Mouse (Mus musculus) thymus, adult 2 months (tissue): ENCODE measurements around the gene Masp2. TPM values are rescaled to one million over a fixed set of nuclear protein-coding genes. Genes with fewer than 3 reads are reported as not detected.

Source experiments
- DNase-seq: peaks from one replicate; pipeline ENCODE4 v3.0.0; 2021
- H3K27ac ChIP-seq: fragments of 200-500 bp; 2 replicates; pipeline ENCODE4 v1.5.1; 2012; ENCODE audit warnings: low read length, control low read depth; ENCODE audit not compliant: control insufficient read depth, insufficient read depth
- H3K27me3 ChIP-seq: fragments of 200-500 bp; 2 replicates; pipeline ENCODE4 v1.6.1; 2012; ENCODE audit warnings: mild to moderate bottlenecking, low read length, moderate library complexity, mixed read lengths; ENCODE audit not compliant: control insufficient read depth, insufficient read depth
- H3K36me3 ChIP-seq: fragments of 200-500 bp; 2 replicates; pipeline ENCODE4 v1.6.1; 2012; ENCODE audit warnings: mild to moderate bottlenecking, low read length, moderate library complexity; ENCODE audit not compliant: control insufficient read depth, insufficient read depth
- H3K4me1 ChIP-seq: fragments of 200-500 bp; replicated peaks from 2 replicates; pipeline ENCODE4 v1.6.1; 2012; ENCODE audit warnings: low read length; ENCODE audit not compliant: control insufficient read depth, insufficient read depth
- H3K4me3 ChIP-seq: fragments of 200-500 bp; 2 replicates; pipeline ENCODE4 v1.5.1; 2012; ENCODE audit warnings: mild to moderate bottlenecking, low read length, control low read depth, moderate library complexity; ENCODE audit not compliant: control insufficient read depth, insufficient read depth
- CTCF ChIP-seq: fragments of 200-500 bp; IDR thresholded peaks from 2 replicates; pipeline ENCODE4 v1.5.1; 2012; ENCODE audit warnings: mild to moderate bottlenecking, control low read depth, low read length, moderate library complexity, borderline replicate concordance; ENCODE audit not compliant: control insufficient read depth, poor library complexity, insufficient read depth; ENCODE audit errors: extremely low read depth
- POLR2A ChIP-seq: fragments of 200-500 bp; IDR thresholded peaks from 2 replicates; pipeline ENCODE4 v1.6.1; 2012; ENCODE audit warnings: mild to moderate bottlenecking, low read length, control low read depth, moderate library complexity; ENCODE audit not compliant: control insufficient read depth, poor library complexity, insufficient read depth; ENCODE audit errors: extremely low read depth
- WGBS: fragments of 180-500 bp; shearing (Covaris S2); methylation state at CpG from one replicate; pipeline ENCODE4 v1.1.7; 2018; 5-methylcytosine and 5-hydroxymethylcytosine counted together
- polyA plus RNA-seq: library from polyadenylated mRNA; depleted of rRNA; stranded (reverse); fragments of >200 nt; gene quantifications from 2 replicates; pipeline ENCODE4 v1.2.3, GENCODE M21; 2012

The Masp2 gene
- polyA plus RNA-seq, 1 experiment: 3.8 TPM

GRCm38 (mm10) chr4:148632013-148632692 is 29.8 kb downstream of the Masp2 start:
- Histone ChIP-seq H3K27ac (no peak overlapping the region), H3K4me1 (no peaks in the 10 kb centered on the region; the same call in 1 of the 2 replicates), H3K36me3 (no peaks in the 10 kb centered on the region), H3K27me3 (no peaks in the 10 kb centered on the region), H3K4me3 (no peak overlapping the region)
- no peak for DNase-seq
- no peak for TF ChIP-seq CTCF
- TF ChIP-seq POLR2A: no peak
- 89% methylated on average over 3 of the region's 3 CpGs for WGBS

GRCm38 (mm10) chr4:148633395-148634061 is 31.2 kb downstream of the Masp2 start:
- no peaks in the 10 kb centered on the region for H3K27me3 ChIP-seq
- no peak for DNase-seq
- H3K27ac ChIP-seq: no peak overlapping the region
- no peak for TF ChIP-seq CTCF
- TF ChIP-seq POLR2A: no peak
- WGBS: 42% methylated on average over 2 of the region's 2 CpGs
- no peaks in the 10 kb centered on the region for H3K36me3 ChIP-seq
- H3K4me3 ChIP-seq: no peak overlapping the region
- H3K4me1 ChIP-seq: peaks cover 6% of the 10 kb centered on the region

- Histone ChIP-seq H3K27ac (no peak overlapping the region), H3K4me3 (no peak overlapping the region), H3K27me3 (no peaks in the 10 kb centered on the region), H3K36me3 (no peaks in the 10 kb centered on the region), H3K4me1 (peaks cover 6% of the 10 kb centered on the region)
- WGBS: 89% methylated on average over 2 of the region's 2 CpGs
- DNase-seq: no peak
- TF ChIP-seq CTCF (no peak), POLR2A (no peak)
Measured at GRCm38 (mm10) chr4:148635309-148635708, 33.0 kb downstream of the Masp2 start.

- no peak for DNase-seq
- peaks cover 13% of the 10 kb centered on the region for H3K4me1 ChIP-seq
- WGBS: 10% methylated on average over 9 of the region's 9 CpGs
- H3K27ac ChIP-seq: no peak overlapping the region
- no peaks in the 10 kb centered on the region for H3K27me3 ChIP-seq
- no peak overlapping the region for H3K4me3 ChIP-seq
- no peaks in the 10 kb centered on the region for H3K36me3 ChIP-seq
- TF ChIP-seq CTCF (no peak), POLR2A (no peak)
Measured at GRCm38 (mm10) chr4:148638302-148638701, 35.9 kb downstream of the Masp2 start.

GRCm38 (mm10) chr4:148639455-148639854 is 37.1 kb downstream of the Masp2 start:
- 97% methylated on average over 2 of the region's 2 CpGs for WGBS
- no peak for DNase-seq
- H3K27ac ChIP-seq: no peak overlapping the region

GRCm38 (mm10) chr4:148641121-148641520 is 38.8 kb downstream of the Masp2 start:
- H3K4me1 ChIP-seq: peaks cover 20% of the 10 kb centered on the region
- no peak overlapping the region for H3K4me3 ChIP-seq
- no peaks in the 10 kb centered on the region for H3K27me3 ChIP-seq
- no peak for DNase-seq
- TF ChIP-seq POLR2A: no peak
- no peak for TF ChIP-seq CTCF
- WGBS: 97% methylated on average over 5 of the region's 5 CpGs
- H3K36me3 ChIP-seq: no peaks in the 10 kb centered on the region
- no peak overlapping the region for H3K27ac ChIP-seq

More at GRCm38 (mm10) chr4:148639455-148639854, 37.1 kb downstream of the Masp2 start:
- Histone ChIP-seq H3K4me3 (no peak overlapping the region), H3K4me1 (peaks cover 20% of the 10 kb centered on the region), H3K27me3 (no peaks in the 10 kb centered on the region), H3K36me3 (no peaks in the 10 kb centered on the region)
- TF ChIP-seq POLR2A: no peak
- no peak for TF ChIP-seq CTCF
